Mouse (Mus musculus): ENCODE data around the gene Slbp.

The Slbp gene

GRCm38 (mm10) chr5:33630061-33630460 lies 22.3 kb downstream of the Slbp start:
- DNase-seq (ENCODE audit: low spot score in 2 of 2): peak in 1 of 2 experiments; percentile 70

GRCm38 (mm10) chr5:33629301-33629987 lies 22.9 kb downstream of the Slbp start, which contains the start of the genes Fam53a and Gm9903:
Gene Fam53a (minus strand): TSS chr5:33629635.
Gene Gm9903 (plus strand): TSS chr5:33629925.
- peak; percentile 100 for DNase-seq (ENCODE audit: low spot score in 2 of 2)

- peak in 1 of 2 experiments; percentile 70 for DNase-seq (ENCODE audit: low spot score in 2 of 2)
Observed at GRCm38 (mm10) chr5:33628820-33629300, 23.5 kb downstream of the Slbp start.

GRCm38 (mm10) chr5:33627968-33628367 lies 24.4 kb downstream of the Slbp start:
- no peak for DNase-seq (ENCODE audit: low spot score in 2 of 2)

- DNase-seq (ENCODE audit: low spot score in 2 of 2): no peak
Observed at GRCm38 (mm10) chr5:33623766-33624165, 28.6 kb downstream of the Slbp start.

- no peak for DNase-seq (ENCODE audit: low spot score in 2 of 2)
Observed at GRCm38 (mm10) chr5:33622671-33623070, 29.7 kb downstream of the Slbp start.

GRCm38 (mm10) chr5:33614391-33614790 lies 38.0 kb downstream of the Slbp start:
- no peak for DNase-seq (ENCODE audit: low spot score in 2 of 2)

- no peak for DNase-seq (ENCODE audit: low spot score in 2 of 2)
Observed at GRCm38 (mm10) chr5:33611795-33612194, 40.6 kb downstream of the Slbp start.

- no peak for DNase-seq (ENCODE audit: low spot score in 2 of 2)
Observed at GRCm38 (mm10) chr5:33609226-33609625, 43.1 kb downstream of the Slbp start.

- no peak for DNase-seq (ENCODE audit: low spot score in 2 of 2)
Observed at GRCm38 (mm10) chr5:33607434-33607833, 44.9 kb downstream of the Slbp start.

- peak in 1 of 2 experiments; percentile 9 for DNase-seq (ENCODE audit: low spot score in 2 of 2)
Observed at GRCm38 (mm10) chr5:33606631-33607030, 45.7 kb downstream of the Slbp start.

GRCm38 (mm10) chr5:33605314-33605713 lies 47.1 kb downstream of the Slbp start:
- no peak for DNase-seq (ENCODE audit: low spot score in 2 of 2)

GRCm38 (mm10) chr5:33593620-33594019 lies 58.8 kb downstream of the Slbp start:
- peak in 1 of 2 experiments; percentile 33 for DNase-seq (ENCODE audit: low spot score in 2 of 2)

- peak; percentile 60 to 80 for DNase-seq (ENCODE audit: low spot score in 2 of 2)
Observed at GRCm38 (mm10) chr5:33589221-33589888, 63.0 kb downstream of the Slbp start.

GRCm38 (mm10) chr5:33588066-33588465 lies 64.3 kb downstream of the Slbp start:
- no peak for DNase-seq (ENCODE audit: low spot score in 2 of 2)

GRCm38 (mm10) chr5:33587498-33588058 lies 64.8 kb downstream of the Slbp start:
- DNase-seq (ENCODE audit: low spot score in 2 of 2): no peak
